Mouse (Mus musculus): ENCODE measurements around the gene Actr8. TPM values are rescaled to one million over a fixed set of nuclear protein-coding genes. Genes with fewer than 3 reads are reported as not detected.
A peak's percentile ranks its signal among the peaks of the same experiment; 100 is the strongest.

Actr8 gene
- polyA plus RNA-seq, 1 experiment from 2014 or later: 82.4 TPM

GRCm38 (mm10) chr14:29968075-29968821 lies 9.9 kb upstream of the Actr8 start, which contains the start of gene Selenok:
Gene Selenok, plus strand, starts transcription at chr14:29968308.
- under 1% methylated on average over 49 of the region's 49 CpGs for WGBS
- Histone ChIP-seq H3K4me1 (replicated peaks) (peaks cover 26% of the 10 kb centered on the region), H3K9me3 (no peaks in the 10 kb centered on the region), H3K27me3 (no peaks in the 10 kb centered on the region), H3K4me2 (peak within 1 kb of the TSS; percentile 66), H3K4me3 (peak within 1 kb of the TSS; percentile 94), H3K9ac (peak within 1 kb of the TSS; percentile 98), H3K36me3 (peaks cover 26% of the 10 kb centered on the region), H3K27ac (replicated peaks) (peak within 1 kb of the TSS; percentile 92)
- peak; percentile 100 for ATAC-seq (ENCODE audit: low FRiP score, low read depth)

DNA sequence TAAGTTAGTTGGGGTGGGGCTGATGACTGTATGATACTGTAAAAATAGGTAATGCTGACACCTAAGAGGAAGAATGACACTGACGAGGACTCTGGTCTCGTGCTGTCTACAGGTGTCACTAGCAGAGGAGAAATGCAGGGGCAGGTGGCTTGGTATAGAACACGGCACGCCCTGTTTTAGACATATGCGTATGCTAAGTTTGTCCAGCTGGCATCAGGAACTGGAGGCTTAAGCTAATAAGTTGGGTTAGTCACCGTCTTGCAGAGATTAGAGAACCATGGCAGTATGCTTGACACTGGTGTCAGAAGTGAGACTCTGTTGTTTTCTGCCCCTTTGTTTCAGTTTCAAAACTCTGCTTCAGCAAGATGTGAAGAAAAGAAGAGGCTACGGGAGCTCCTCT lies 6.7 kb upstream of the Actr8 start:
- H3K36me3 ChIP-seq: peaks cover 54% of the 10 kb centered on the region
- H3K4me1 ChIP-seq (replicated peaks): peaks cover 26% of the 10 kb centered on the region
- H3K9me3 ChIP-seq: no peaks in the 10 kb centered on the region
- H3K4me3 ChIP-seq: no peak overlapping the region
- no peak for ATAC-seq (ENCODE audit: low FRiP score, low read depth)
- no peak overlapping the region for H3K9ac ChIP-seq
- 94% methylated on average over 7 of the region's 7 CpGs for WGBS
- H3K4me2 ChIP-seq: no peak overlapping the region
- H3K27me3 ChIP-seq: no peaks in the 10 kb centered on the region
- no peak overlapping the region for H3K27ac ChIP-seq (replicated peaks)

- WGBS: 86% methylated on average over 5 of the region's 5 CpGs
- no peak overlapping the region for H3K27ac ChIP-seq (replicated peaks)
- H3K27me3 ChIP-seq: no peaks in the 10 kb centered on the region
- no peaks in the 10 kb centered on the region for H3K9me3 ChIP-seq
- no peak overlapping the region for H3K4me3 ChIP-seq
- H3K9ac ChIP-seq: no peak overlapping the region
- H3K36me3 ChIP-seq: peaks cover 54% of the 10 kb centered on the region
- H3K4me2 ChIP-seq: no peak overlapping the region
- ATAC-seq (ENCODE audit: low FRiP score, low read depth): no peak
- H3K4me1 ChIP-seq (replicated peaks): peaks cover 26% of the 10 kb centered on the region
Observed at GRCm38 (mm10) chr14:29971993-29972392, 6.1 kb upstream of the Actr8 start.

GRCm38 (mm10) chr14:29976927-29977326 lies 1.2 kb upstream of the Actr8 start:
- peaks cover 59% of the 10 kb centered on the region for H3K36me3 ChIP-seq
- H3K4me1 ChIP-seq (replicated peaks): peaks cover 11% of the 10 kb centered on the region
- no peak overlapping the region for H3K27ac ChIP-seq (replicated peaks)
- H3K9me3 ChIP-seq: no peaks in the 10 kb centered on the region
- H3K9ac ChIP-seq: no peak overlapping the region
- H3K27me3 ChIP-seq: no peaks in the 10 kb centered on the region
- ATAC-seq (ENCODE audit: low FRiP score, low read depth): no peak
- over 99% methylated on average over 6 of the region's 6 CpGs for WGBS
- no peak overlapping the region for H3K4me3 ChIP-seq
- no peak overlapping the region for H3K4me2 ChIP-seq

GRCm38 (mm10) chr14:29980447-29981205 lies 2.5 kb downstream of the Actr8 start:
- H3K27me3 ChIP-seq: no peaks in the 10 kb centered on the region
- no peak overlapping the region for H3K27ac ChIP-seq (replicated peaks)
- no peaks in the 10 kb centered on the region for H3K9me3 ChIP-seq
- H3K36me3 ChIP-seq: peaks cover 62% of the 10 kb centered on the region
- no peak overlapping the region for H3K4me2 ChIP-seq
- ATAC-seq (ENCODE audit: low FRiP score, low read depth): no peak
- 96% methylated on average over 10 of the region's 10 CpGs for WGBS
- peaks cover 11% of the 10 kb centered on the region for H3K4me1 ChIP-seq (replicated peaks)
- H3K4me3 ChIP-seq: no peak overlapping the region
- no peak overlapping the region for H3K9ac ChIP-seq

DNA sequence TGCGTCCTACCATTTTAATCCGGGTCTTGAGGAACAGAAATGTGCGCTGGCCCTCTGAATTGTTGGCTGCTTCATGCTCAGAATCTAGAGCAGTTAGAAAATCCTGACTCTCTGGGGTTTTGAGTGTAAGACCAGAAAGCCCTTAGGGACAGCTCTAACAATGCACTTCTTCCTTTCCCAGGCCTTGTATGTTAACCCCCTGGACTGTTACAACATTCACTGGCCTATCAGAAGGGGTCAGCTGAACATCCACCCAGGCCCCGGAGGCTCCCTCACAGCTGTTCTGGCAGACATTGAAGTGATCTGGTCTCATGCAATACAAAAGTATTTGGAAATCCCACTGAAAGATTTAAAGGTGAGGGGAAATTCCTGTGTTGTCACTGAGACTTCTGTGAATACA lies 8.0 kb downstream of the Actr8 start:
- no peak overlapping the region for H3K27ac ChIP-seq (replicated peaks)
- H3K4me3 ChIP-seq: no peak overlapping the region
- no peak overlapping the region for H3K4me2 ChIP-seq
- 93% methylated on average over 4 of the region's 4 CpGs for WGBS
- no peaks in the 10 kb centered on the region for H3K9me3 ChIP-seq
- no peaks in the 10 kb centered on the region for H3K4me1 ChIP-seq (replicated peaks)
- no peak overlapping the region for H3K9ac ChIP-seq
- no peaks in the 10 kb centered on the region for H3K27me3 ChIP-seq
- ATAC-seq (ENCODE audit: low FRiP score, low read depth): no peak
- peaks cover 99% of the 10 kb centered on the region for H3K36me3 ChIP-seq

DNA sequence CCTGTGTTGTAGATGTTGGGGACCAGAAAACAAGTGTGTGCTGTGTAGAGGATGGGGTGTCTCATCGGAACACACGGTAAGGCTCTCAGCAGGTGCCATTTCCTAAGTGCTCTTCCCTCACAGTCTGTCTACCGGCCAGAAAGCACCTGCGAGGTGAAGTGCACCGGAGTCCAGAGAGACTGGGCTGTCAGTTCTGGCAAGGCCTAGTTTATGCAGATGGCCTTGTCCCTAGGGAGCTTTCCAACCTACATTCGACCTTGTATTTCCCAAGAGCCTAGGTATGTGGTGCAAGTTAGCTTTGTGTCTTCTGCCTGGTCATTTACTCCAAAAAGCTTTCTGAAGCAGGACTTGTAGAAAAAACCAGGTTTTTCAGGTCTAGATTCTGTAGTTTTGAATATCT lies 9.1 kb downstream of the Actr8 start:
- no peak overlapping the region for H3K9ac ChIP-seq
- H3K27me3 ChIP-seq: no peaks in the 10 kb centered on the region
- whole genome bisulfite sequencing: 97% methylated on average over 6 of the region's 6 CpGs
- H3K36me3 ChIP-seq: peaks cover 99% of the 10 kb centered on the region
- no peak for ATAC-seq (ENCODE audit: low FRiP score, low read depth)
- no peak overlapping the region for H3K27ac ChIP-seq (replicated peaks)
- H3K9me3 ChIP-seq: no peaks in the 10 kb centered on the region
- no peak overlapping the region for H3K4me3 ChIP-seq
- H3K4me1 ChIP-seq (replicated peaks): no peaks in the 10 kb centered on the region
- no peak overlapping the region for H3K4me2 ChIP-seq

- H3K36me3 ChIP-seq: peaks cover 99% of the 10 kb centered on the region
- H3K4me2 ChIP-seq: no peak overlapping the region
- 93% methylated on average over 9 of the region's 9 CpGs for WGBS
Observed at GRCm38 (mm10) chr14:29987739-29988138, 9.6 kb downstream of the Actr8 start.

GRCm38 (mm10) chr14:29988337-29988736 lies 10.2 kb downstream of the Actr8 start:
- WGBS: 94% methylated on average over 4 of the region's 4 CpGs
- no peak overlapping the region for H3K27ac ChIP-seq (replicated peaks)
- no peak overlapping the region for H3K4me3 ChIP-seq
- no peak overlapping the region for H3K4me2 ChIP-seq
- no peaks in the 10 kb centered on the region for H3K9me3 ChIP-seq
- no peaks in the 10 kb centered on the region for H3K27me3 ChIP-seq
- ATAC-seq (ENCODE audit: low FRiP score, low read depth): no peak
- peaks cover 99% of the 10 kb centered on the region for H3K36me3 ChIP-seq
- H3K4me1 ChIP-seq (replicated peaks): no peaks in the 10 kb centered on the region
- no peak overlapping the region for H3K9ac ChIP-seq

More at GRCm38 (mm10) chr14:29987739-29988138, 9.6 kb downstream of the Actr8 start:
- no peak overlapping the region for H3K27ac ChIP-seq (replicated peaks)
- H3K4me3 ChIP-seq: no peak overlapping the region
- no peak overlapping the region for H3K9ac ChIP-seq
- no peaks in the 10 kb centered on the region for H3K4me1 ChIP-seq (replicated peaks)
- no peaks in the 10 kb centered on the region for H3K27me3 ChIP-seq
- no peak for ATAC-seq (ENCODE audit: low FRiP score, low read depth)
- no peaks in the 10 kb centered on the region for H3K9me3 ChIP-seq

DNA sequence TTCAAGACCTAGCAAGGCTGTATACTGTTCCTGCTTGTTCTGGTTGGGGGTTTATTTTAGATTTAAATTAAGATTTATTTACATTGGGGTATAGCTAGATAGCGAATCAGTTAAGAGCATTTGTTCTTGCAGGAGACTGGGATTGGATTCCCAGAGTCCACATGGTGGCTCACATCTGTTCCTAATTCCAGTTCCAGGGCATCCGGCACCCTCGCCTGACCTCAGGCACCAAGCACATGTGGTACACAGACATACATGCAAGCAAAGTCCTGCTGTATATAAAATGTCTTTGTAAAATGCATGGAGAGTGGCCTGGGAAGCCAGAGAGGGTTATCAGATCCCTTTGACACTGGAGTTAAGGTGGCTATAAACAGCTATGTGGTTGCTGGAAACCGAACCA lies 16.8 kb downstream of the Actr8 start:
- Histone ChIP-seq H3K4me3 (no peak overlapping the region), H3K36me3 (peaks cover 67% of the 10 kb centered on the region), H3K9me3 (no peaks in the 10 kb centered on the region), H3K27ac (replicated peaks) (no peak overlapping the region), H3K4me2 (no peak overlapping the region), H3K4me1 (replicated peaks) (no peaks in the 10 kb centered on the region), H3K9ac (no peak overlapping the region), H3K27me3 (no peaks in the 10 kb centered on the region)
- 92% methylated on average over 4 of the region's 4 CpGs for WGBS
- no peak for ATAC-seq (ENCODE audit: low FRiP score, low read depth)

DNA sequence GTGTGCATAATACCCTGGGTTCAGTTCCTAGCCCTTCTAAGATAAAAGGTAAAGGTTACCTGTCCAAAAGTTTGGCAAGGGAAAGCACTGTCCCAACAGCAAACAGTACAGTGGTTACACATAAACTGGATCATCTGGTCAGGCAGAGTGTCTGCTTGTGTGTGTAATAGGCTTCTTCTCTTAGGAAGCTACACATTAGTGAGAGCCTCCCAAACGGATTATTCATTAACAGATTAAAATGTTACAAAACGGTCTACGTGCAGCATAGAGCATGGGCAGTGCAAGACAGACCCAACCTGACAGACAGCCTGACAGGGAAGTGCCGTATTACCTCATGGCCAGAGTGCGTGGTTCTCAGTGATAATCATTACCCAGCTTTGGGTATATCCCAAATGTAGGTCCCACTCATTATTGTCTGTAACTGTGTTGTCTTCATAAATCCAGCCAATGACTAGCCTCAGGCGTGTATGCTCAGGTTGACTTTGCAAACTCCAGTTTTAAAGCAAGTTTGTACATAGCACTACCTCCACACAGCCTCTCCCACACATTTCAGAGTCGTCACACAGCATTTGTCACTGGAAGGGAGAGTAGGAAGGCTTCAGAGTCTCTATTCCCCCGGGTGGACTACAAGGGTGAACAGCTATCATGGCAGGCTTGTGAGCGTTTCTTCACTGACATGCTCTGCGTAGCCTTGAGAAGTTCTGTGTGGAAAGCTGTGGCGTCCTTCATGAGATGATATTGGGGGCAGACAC lies 18.0 kb downstream of the Actr8 start:
- no peak overlapping the region for H3K27ac ChIP-seq (replicated peaks)
- H3K9ac ChIP-seq: no peak overlapping the region
- H3K9me3 ChIP-seq: no peaks in the 10 kb centered on the region
- H3K27me3 ChIP-seq: no peaks in the 10 kb centered on the region
- H3K4me1 ChIP-seq (replicated peaks): no peaks in the 10 kb centered on the region
- H3K4me2 ChIP-seq: no peak overlapping the region
- peaks cover 56% of the 10 kb centered on the region for H3K36me3 ChIP-seq
- H3K4me3 ChIP-seq: no peak overlapping the region
- WGBS: 93% methylated on average over 11 of the region's 11 CpGs
- ATAC-seq (ENCODE audit: low FRiP score, low read depth): no peak

- no peak overlapping the region for H3K4me3 ChIP-seq
- no peaks in the 10 kb centered on the region for H3K4me1 ChIP-seq (replicated peaks)
- H3K27me3 ChIP-seq: no peaks in the 10 kb centered on the region
- ATAC-seq (ENCODE audit: low FRiP score, low read depth): no peak
- H3K9me3 ChIP-seq: no peaks in the 10 kb centered on the region
- no peak overlapping the region for H3K27ac ChIP-seq (replicated peaks)
- H3K36me3 ChIP-seq: peaks cover 44% of the 10 kb centered on the region
- H3K9ac ChIP-seq: no peak overlapping the region
- no peak overlapping the region for H3K4me2 ChIP-seq
Observed at GRCm38 (mm10) chr14:29997345-29997744, 19.2 kb downstream of the Actr8 start.

All from hindbrain, embryonic 15.5 days (tissue).